8 mouse cellular contexts compared by ENCODE assay signal in the genomic region with DNA sequence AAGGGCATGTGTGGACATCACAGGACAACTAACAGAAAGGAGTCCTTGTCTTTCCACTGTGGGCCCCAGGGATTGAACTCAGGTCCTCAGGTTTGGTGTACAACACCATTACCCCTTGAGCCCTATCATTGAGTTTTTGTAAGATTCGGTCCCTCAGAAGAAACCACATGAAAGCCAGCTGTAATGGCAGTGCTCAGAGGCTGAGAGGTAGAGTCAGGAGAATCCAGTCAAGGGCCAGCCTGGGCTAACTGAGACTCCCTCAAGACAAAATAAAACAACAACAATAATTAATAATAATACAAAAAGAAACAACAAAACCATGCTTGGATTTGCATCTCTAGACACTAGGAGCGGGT. TPM values are rescaled to one million over a fixed set of nuclear protein-coding genes. Genes with fewer than 3 reads are reported as not detected.
DNase-seq lines count a peak whose midpoint lies in the region; ATAC-seq and TF ChIP-seq lines count a peak whose summit lies in the region.
"Had no signal": no experiment of that assay in that cellular context is flagged by ENCODE, and none has a peak within 500 bp of the region (broad histone marks: within the 10 kb centered on the region; RNA-seq: fewer than 3 reads in every experiment).

No protein-coding gene starts in this region.

- H3K4me2 ChIP-seq in liver, embryonic 11.5 days, result peak overlapping the region; percentile 67
- no peak overlapping the region for H3K4me2 ChIP-seq in liver, postnatal 0 days (ENCODE audit: low read depth, low read length)
- peak overlapping the region; percentile 68; the same call in 1 of the 2 replicates for H3K4me2 ChIP-seq in intestine, embryonic 15.5 days (replicated peaks)
- peak overlapping the region; percentile 65 for H3K4me2 ChIP-seq in neural tube, embryonic 13.5 days

- no peak for ATAC-seq in liver, embryonic 11.5 days (replicated peaks; ENCODE audit: low FRiP score)
- ATAC-seq in liver, postnatal 0 days, result no peak
- ATAC-seq in intestine, embryonic 15.5 days, result no peak
- no peak for ATAC-seq in neural tube, embryonic 13.5 days (ENCODE audit: low read depth)

- H3K36me3 ChIP-seq in liver, embryonic 11.5 days (ENCODE audit: control insufficient read depth, insufficient read depth, low read length), result no peaks in the 10 kb centered on the region
- H3K36me3 ChIP-seq in liver, postnatal 0 days (replicated peaks; ENCODE audit: insufficient read depth, low read length), result peaks cover 8% of the 10 kb centered on the region
- 0 out of 2 replicates have a peak, but pooled peaks cover 19% of the 10 kb centered on the region for H3K36me3 ChIP-seq in intestine, embryonic 15.5 days
- peaks cover 32% of the 10 kb centered on the region for H3K36me3 ChIP-seq in neural tube, embryonic 13.5 days

- no peak overlapping the region; the same call in 1 of the 2 replicates for H3K4me3 ChIP-seq in liver, embryonic 11.5 days (ENCODE audit: low read depth, low read length)
- no peak overlapping the region for H3K4me3 ChIP-seq in liver, postnatal 0 days (ENCODE audit: low read depth, low read length)
- no peak overlapping the region for H3K4me3 ChIP-seq in embryonic fibroblast, embryonic 13.5 days (ENCODE audit: insufficient read depth, low read length)
- H3K4me3 ChIP-seq in intestine, embryonic 15.5 days (replicated peaks), result no peak overlapping the region
- peak overlapping the region; percentile 61 for H3K4me3 ChIP-seq in neural tube, embryonic 13.5 days

- no peak overlapping the region for H3K27ac ChIP-seq in liver, embryonic 11.5 days (ENCODE audit: low read depth, low read length)
- H3K27ac ChIP-seq in liver, postnatal 0 days (ENCODE audit: low read depth), result no peak overlapping the region
- peak overlapping the region; percentile 84 for H3K27ac ChIP-seq in embryonic fibroblast, embryonic 13.5 days (ENCODE audit: insufficient read depth, low read length)
- H3K27ac ChIP-seq in intestine, embryonic 15.5 days, result peak overlapping the region; percentile 59
- peak overlapping the region; percentile 97 for H3K27ac ChIP-seq in neural tube, embryonic 13.5 days (replicated peaks)

- no peak for TF ChIP-seq CTCF in liver, postnatal 0 days (IDR thresholded peaks at IDR 0.05; ENCODE audit: low read depth)
- TF ChIP-seq CTCF in embryonic fibroblast, embryonic 13.5 days (IDR thresholded peaks at IDR 0.05; ENCODE audit: borderline replicate concordance, insufficient read depth, low read length), result no peak

- no peak for DNase-seq in liver, embryonic 11.5 days (ENCODE audit: low spot score)
- DNase-seq in liver, postnatal 0 days, result no peak
- DNase-seq in left cerebral cortex, adult 8-10 months (ENCODE audit: low spot score in 2 of 2), result no peak
- DNase-seq in testis, postnatal 10 days (ENCODE audit: low spot score), result no peak

- TF ChIP-seq EP300 in liver, postnatal 0 days (IDR thresholded peaks at IDR 0.05; ENCODE audit: low read depth), result no peak

- no peaks in the 10 kb centered on the region for H3K27me3 ChIP-seq in liver, embryonic 11.5 days (replicated peaks; ENCODE audit: control insufficient read depth, insufficient read depth, low read length)
- no peaks in the 10 kb centered on the region for H3K27me3 ChIP-seq in liver, postnatal 0 days (ENCODE audit: insufficient read depth, low read length)
- no peaks in the 10 kb centered on the region for H3K27me3 ChIP-seq in intestine, embryonic 15.5 days (replicated peaks)
- no peaks in the 10 kb centered on the region for H3K27me3 ChIP-seq in neural tube, embryonic 13.5 days

- WGBS in liver, embryonic 11.5 days, result 83% methylated on average over 2 of the region's 2 CpGs
- WGBS in liver, postnatal 0 days (ENCODE audit: insufficient replicate concordance), result 66% methylated on average over 2 of the region's 2 CpGs
- 70% methylated on average over 2 of the region's 2 CpGs for WGBS in intestine, embryonic 15.5 days
- 75% methylated on average over 2 of the region's 2 CpGs for WGBS in neural tube, embryonic 13.5 days

- peaks cover 24% of the 10 kb centered on the region for H3K4me1 ChIP-seq in liver, embryonic 11.5 days (replicated peaks; ENCODE audit: control insufficient read depth, insufficient read depth, low read length)
- peaks cover 15% of the 10 kb centered on the region; the same call in 1 of the 2 replicates for H3K4me1 ChIP-seq in liver, postnatal 0 days (ENCODE audit: insufficient read depth)
- no peaks in the 10 kb centered on the region; the same call in 1 of the 2 replicates for H3K4me1 ChIP-seq in embryonic fibroblast, embryonic 13.5 days (ENCODE audit: control insufficient read depth, insufficient read depth, low read length)
- peaks cover 10% of the 10 kb centered on the region; the same call in 1 of the 2 replicates for H3K4me1 ChIP-seq in intestine, embryonic 15.5 days (replicated peaks)
- peaks cover 17% of the 10 kb centered on the region for H3K4me1 ChIP-seq in neural tube, embryonic 13.5 days (replicated peaks)

- no peaks in the 10 kb centered on the region for H3K9me3 ChIP-seq in liver, embryonic 11.5 days (ENCODE audit: control insufficient read depth, low read length)
- H3K9me3 ChIP-seq in liver, postnatal 0 days (ENCODE audit: low read length), result no peaks in the 10 kb centered on the region
- H3K9me3 ChIP-seq in intestine, embryonic 15.5 days, result no peaks in the 10 kb centered on the region
- no peaks in the 10 kb centered on the region for H3K9me3 ChIP-seq in neural tube, embryonic 13.5 days

- peak overlapping the region; percentile 51; the same call in 1 of the 2 replicates for H3K9ac ChIP-seq in liver, embryonic 11.5 days (ENCODE audit: low read depth, low read length)
- no peak overlapping the region for H3K9ac ChIP-seq in liver, postnatal 0 days (replicated peaks)
- no peak overlapping the region for H3K9ac ChIP-seq in intestine, embryonic 15.5 days
- peak overlapping the region; percentile 89; the same call in 1 of the 2 replicates for H3K9ac ChIP-seq in neural tube, embryonic 13.5 days

- TF ChIP-seq POLR2A in embryonic fibroblast, embryonic 13.5 days (IDR thresholded peaks at IDR 0.05; ENCODE audit: low read depth, low read length), result no peak

RNA-seq across cellular contexts. Expression of gene B230217C12Rik, which starts 0.5 kb away (rescaled TPM):
- polyA plus RNA-seq in liver, embryonic 11.5 days (2014; fragmentation: Nextera tagmentation; extraction: Ambion mirVana), result 3.7 and 5.4 TPM in 2 replicates
- polyA plus RNA-seq in liver, postnatal 0 days (2015; fragmentation: Nextera tagmentation; extraction: Ambion mirVana), result 0.25 and 0.28 TPM in 2 replicates
- polyA plus RNA-seq in embryonic fibroblast, embryonic 13.5 days (2011; ENCODE audit: insufficient read length, low read depth, missing spikeins), result 4.8 and 7.2 TPM in 2 replicates
- polyA plus RNA-seq in intestine, embryonic 15.5 days (2015; fragmentation: Nextera tagmentation; extraction: Ambion mirVana), result 5.2 and 5.3 TPM in 2 replicates
- 31.0 and 32.3 TPM in 2 replicates for polyA plus RNA-seq in neural tube, embryonic 13.5 days (2015; fragmentation: Nextera tagmentation; extraction: Ambion mirVana)
- 10 to 100 TPM; 73.0 to 83.2 (median 79.8) TPM for total RNA-seq in left cerebral cortex, adult 8-10 months (2022)
- polyA plus RNA-seq: erythroblast, embryonic 14.5 days had no signal

RNA-seq across cellular contexts. Expression of gene Lasp1, which starts 41.3 kb away (rescaled TPM):
- polyA plus RNA-seq in liver, embryonic 11.5 days (2014; fragmentation: Nextera tagmentation; extraction: Ambion mirVana), result 54.7 and 55.3 TPM in 2 replicates
- polyA plus RNA-seq in liver, postnatal 0 days (2015; fragmentation: Nextera tagmentation; extraction: Ambion mirVana), result 30.0 and 32.2 TPM in 2 replicates
- 243 and 284 TPM in 2 replicates for polyA plus RNA-seq in embryonic fibroblast, embryonic 13.5 days (2011; ENCODE audit: insufficient read length, low read depth, missing spikeins)
- polyA plus RNA-seq in intestine, embryonic 15.5 days (2015; fragmentation: Nextera tagmentation; extraction: Ambion mirVana), result 123 and 126 TPM in 2 replicates
- polyA plus RNA-seq in neural tube, embryonic 13.5 days (2015; fragmentation: Nextera tagmentation; extraction: Ambion mirVana), result 114 and 123 TPM in 2 replicates
- 100 to 1,000 TPM; 138 to 169 (median 155) TPM for total RNA-seq in left cerebral cortex, adult 8-10 months (2022)

RNA-seq across cellular contexts. Expression of gene Fbxo47, which starts 43.8 kb away (rescaled TPM):
- 1.1 TPM in 2 replicates for polyA plus RNA-seq in liver, embryonic 11.5 days (2014; fragmentation: Nextera tagmentation; extraction: Ambion mirVana)
- 0.26 and 0.27 TPM in 2 replicates for polyA plus RNA-seq in liver, postnatal 0 days (2015; fragmentation: Nextera tagmentation; extraction: Ambion mirVana)
- 0.53 and 1.4 TPM in 2 replicates for polyA plus RNA-seq in embryonic fibroblast, embryonic 13.5 days (2011; ENCODE audit: insufficient read length, low read depth, missing spikeins)
- 0.65 and 0.68 TPM in 2 replicates for polyA plus RNA-seq in intestine, embryonic 15.5 days (2015; fragmentation: Nextera tagmentation; extraction: Ambion mirVana)
- polyA plus RNA-seq in neural tube, embryonic 13.5 days (2015; fragmentation: Nextera tagmentation; extraction: Ambion mirVana), result 0.52 and 0.53 TPM in 2 replicates
- total RNA-seq in left cerebral cortex, adult 8-10 months (2022), result 1 to 10 TPM; 2.1 to 3.2 (median 2.9) TPM
- polyA plus RNA-seq: erythroblast, embryonic 14.5 days had no signal

RNA-seq across cellular contexts. Expression of gene Rpl23, which starts 57.9 kb away (rescaled TPM):
- polyA plus RNA-seq in liver, embryonic 11.5 days (2014; fragmentation: Nextera tagmentation; extraction: Ambion mirVana), result 756 and 842 TPM in 2 replicates
- 409 and 433 TPM in 2 replicates for polyA plus RNA-seq in liver, postnatal 0 days (2015; fragmentation: Nextera tagmentation; extraction: Ambion mirVana)
- 548 and 603 TPM in 2 replicates for polyA plus RNA-seq in embryonic fibroblast, embryonic 13.5 days (2011; ENCODE audit: insufficient read length, low read depth, missing spikeins)
- polyA plus RNA-seq in intestine, embryonic 15.5 days (2015; fragmentation: Nextera tagmentation; extraction: Ambion mirVana), result 530 and 606 TPM in 2 replicates
- 351 and 415 TPM in 2 replicates for polyA plus RNA-seq in neural tube, embryonic 13.5 days (2015; fragmentation: Nextera tagmentation; extraction: Ambion mirVana)
- total RNA-seq in left cerebral cortex, adult 8-10 months (2022), result 100 to 1,000 TPM; 331 to 461 (median 392) TPM

Comparison
In these comparisons a context has a peak if more than half of its experiments do, and no peak if none do; other contexts are left out.
1. H3K9ac ChIP-seq: peak in liver, embryonic 11.5 days (single experiment) and neural tube, embryonic 13.5 days (single experiment); none in liver, postnatal 0 days (single experiment) and intestine, embryonic 15.5 days (single experiment).
2. H3K27ac ChIP-seq: peak in embryonic fibroblast, embryonic 13.5 days (single experiment), intestine, embryonic 15.5 days (single experiment) and neural tube, embryonic 13.5 days (single experiment); none in liver, embryonic 11.5 days (single experiment) and liver, postnatal 0 days (single experiment).